Mouse (Mus musculus) cerebellum, adult (tissue): Measurements from ENCODE around the gene Gm36176.
A peak's percentile ranks its signal among the peaks of the same experiment; 100 is the strongest.
"Not testable (repeated sequence)": the region's sequence is repeated elsewhere in the genome, so short reads cannot be mapped to it uniquely, and the experiment has no call there.

Source experiments
- ATAC-seq: cut with Nextera tagmentation; 2 replicates; pipeline ENCODE4 v1.9.2; 2017; ENCODE audit warnings: mild to moderate bottlenecking, moderate library complexity, mixed read lengths; ENCODE audit not compliant: insufficient number of reproducible peaks, low FRiP score, low TSS enrichment

The Gm36176 gene

GRCm38 (mm10) chr10:77846503-77846902 lies at the start of gene Gm36176:
Gene Gm36176 (plus strand): TSS chr10:77846803.
- ATAC-seq: no peak

GRCm38 (mm10) chr10:77797677-77798076 lies 48.9 kb upstream of the Gm36176 start:
- ATAC-seq: no peak

- ATAC-seq: not testable (repeated sequence)
Observed at GRCm38 (mm10) chr10:77798164-77798920, 48.3 kb upstream of the Gm36176 start.

- ATAC-seq: no peak
Observed at GRCm38 (mm10) chr10:77798921-77799508, 47.6 kb upstream of the Gm36176 start, which contains the start of gene Gm19668. Gene Gm19668 (minus strand): TSS chr10:77799133.

- no peak for ATAC-seq
Observed at GRCm38 (mm10) chr10:77804095-77804494, 42.5 kb upstream of the Gm36176 start.

- no peak for ATAC-seq
Observed at GRCm38 (mm10) chr10:77811743-77812142, 34.9 kb upstream of the Gm36176 start, which contains the start of gene Gm9507. Gene Gm9507 (minus strand): TSS chr10:77811843.

GRCm38 (mm10) chr10:77814382-77814781 lies 32.2 kb upstream of the Gm36176 start, which contains the start of gene Gm2696:
Gene Gm2696 (plus strand): TSS chr10:77814682.
- ATAC-seq: no peak

- ATAC-seq: no peak
Observed at GRCm38 (mm10) chr10:77815514-77815913, 31.1 kb upstream of the Gm36176 start.

- no peak for ATAC-seq
Observed at GRCm38 (mm10) chr10:77818523-77818922, 28.1 kb upstream of the Gm36176 start.

GRCm38 (mm10) chr10:77819203-77819602 lies 27.4 kb upstream of the Gm36176 start:
- ATAC-seq: no peak

- no peak for ATAC-seq
Observed at GRCm38 (mm10) chr10:77826951-77827350, 19.7 kb upstream of the Gm36176 start, which contains the start of gene Krtap10-4. Gene Krtap10-4 (minus strand): TSS chr10:77827095.

GRCm38 (mm10) chr10:77835647-77836046 lies 11.0 kb upstream of the Gm36176 start, which contains the start of gene Krtap10-10:
Gene Krtap10-10 (plus strand): TSS chr10:77835947.
- ATAC-seq: no peak

GRCm38 (mm10) chr10:77839006-77839405 lies 7.6 kb upstream of the Gm36176 start:
- ATAC-seq: no peak

- ATAC-seq: no peak
Observed at GRCm38 (mm10) chr10:77846961-77847360, 358 bp downstream of the Gm36176 start.

GRCm38 (mm10) chr10:77847538-77847937 lies 935 bp downstream of the Gm36176 start:
- ATAC-seq: no peak

- ATAC-seq: no peak
Observed at GRCm38 (mm10) chr10:77852559-77852958, 6.0 kb downstream of the Gm36176 start, which contains the start of gene Gm10318. Gene Gm10318 (plus strand): TSS chr10:77852859.

- ATAC-seq: no peak
Observed at GRCm38 (mm10) chr10:77861675-77862074, 15.1 kb downstream of the Gm36176 start, which contains the start of gene Gm3285. Gene Gm3285 (plus strand): TSS chr10:77861975.

- ATAC-seq: peak; percentile 64
Observed at GRCm38 (mm10) chr10:77864067-77864761, 17.6 kb downstream of the Gm36176 start.

GRCm38 (mm10) chr10:77864762-77865143 lies 18.1 kb downstream of the Gm36176 start:
- ATAC-seq: peak; percentile 45; the same call in 1 of the 2 replicates

GRCm38 (mm10) chr10:77867546-77867945 lies 20.9 kb downstream of the Gm36176 start:
- ATAC-seq: no peak

- ATAC-seq: no peak
Observed at GRCm38 (mm10) chr10:77869651-77870050, 23.0 kb downstream of the Gm36176 start.
